Mouse (Mus musculus): ENCODE measurements around the gene Rcn1. TPM values are rescaled to one million over a fixed set of nuclear protein-coding genes. Genes with fewer than 3 reads are reported as not detected.

Rcn1 gene
- polyA plus RNA-seq (2015; fragmentation: Nextera tagmentation; extraction: Ambion mirVana), result 129 and 144 TPM in 2 replicates

- peaks cover 6% of the 10 kb centered on the region; the same call in 1 of the 2 replicates for H3K36me3 ChIP-seq
- peak; percentile 95 for ATAC-seq (replicated peaks; ENCODE audit: insufficient number of reproducible peaks, insufficient read depth, low FRiP score, low read depth)
- peak within 1 kb of the TSS; percentile 77 for H3K4me3 ChIP-seq
- peaks cover 37% of the 10 kb centered on the region for H3K4me1 ChIP-seq (replicated peaks)
- H3K9ac ChIP-seq, result peak within 1 kb of the TSS; percentile 86
- under 1% methylated on average over 52 of the region's 57 CpGs for WGBS
- H3K27ac ChIP-seq, result peak within 1 kb of the TSS; percentile 93
- peak within 1 kb of the TSS; percentile 60 for H3K4me2 ChIP-seq
- no peaks in the 10 kb centered on the region for H3K9me3 ChIP-seq (replicated peaks)
- no peaks in the 10 kb centered on the region for H3K27me3 ChIP-seq
Observed at GRCm38 (mm10) chr2:105399085-105399891, at the start of gene Rcn1. Rcn1 (minus strand) TSS chr2:105399319.

GRCm38 (mm10) chr2:105444072-105444471 is 45.0 kb upstream of the Rcn1 start:
- Histone ChIP-seq H3K9me3 (replicated peaks) (no peaks in the 10 kb centered on the region), H3K27ac (no peak overlapping the region), H3K27me3 (no peaks in the 10 kb centered on the region), H3K36me3 (no peaks in the 10 kb centered on the region), H3K4me1 (replicated peaks) (no peaks in the 10 kb centered on the region), H3K9ac (no peak overlapping the region), H3K4me2 (no peak overlapping the region), H3K4me3 (no peak overlapping the region)
- no peak for ATAC-seq (replicated peaks; ENCODE audit: insufficient number of reproducible peaks, insufficient read depth, low FRiP score, low read depth)
- WGBS, result 28% methylated on average over 3 of the region's 3 CpGs

- 64% methylated on average over 4 of the region's 4 CpGs for WGBS
- no peaks in the 10 kb centered on the region for H3K27me3 ChIP-seq
- ATAC-seq (replicated peaks; ENCODE audit: insufficient number of reproducible peaks, insufficient read depth, low FRiP score, low read depth), result no peak
Observed at GRCm38 (mm10) chr2:105439022-105439421, 39.9 kb upstream of the Rcn1 start.

GRCm38 (mm10) chr2:105438525-105438924 is 39.4 kb upstream of the Rcn1 start:
- 91% methylated on average over 2 of the region's 2 CpGs for WGBS
- Histone ChIP-seq H3K27me3 (no peaks in the 10 kb centered on the region), H3K36me3 (no peaks in the 10 kb centered on the region), H3K27ac (no peak overlapping the region), H3K9ac (no peak overlapping the region), H3K4me2 (no peak overlapping the region), H3K4me1 (replicated peaks) (0 out of 2 replicates have a peak, but pooled peaks cover under 1% of the 10 kb centered on the region), H3K9me3 (replicated peaks) (no peaks in the 10 kb centered on the region), H3K4me3 (no peak overlapping the region)
- no peak for ATAC-seq (replicated peaks; ENCODE audit: insufficient number of reproducible peaks, insufficient read depth, low FRiP score, low read depth)

More at GRCm38 (mm10) chr2:105439022-105439421, 39.9 kb upstream of the Rcn1 start:
- H3K4me2 ChIP-seq, result no peak overlapping the region
- H3K4me3 ChIP-seq, result no peak overlapping the region
- no peak overlapping the region for H3K27ac ChIP-seq
- H3K36me3 ChIP-seq, result no peaks in the 10 kb centered on the region
- H3K9me3 ChIP-seq (replicated peaks), result no peaks in the 10 kb centered on the region
- H3K4me1 ChIP-seq (replicated peaks), result no peaks in the 10 kb centered on the region
- H3K9ac ChIP-seq, result no peak overlapping the region

- no peak for ATAC-seq (replicated peaks; ENCODE audit: insufficient number of reproducible peaks, insufficient read depth, low FRiP score, low read depth)
- Histone ChIP-seq H3K9me3 (replicated peaks) (no peaks in the 10 kb centered on the region), H3K27me3 (no peaks in the 10 kb centered on the region)
Observed at GRCm38 (mm10) chr2:105432927-105433326, 33.8 kb upstream of the Rcn1 start.

GRCm38 (mm10) chr2:105430373-105430772 is 31.3 kb upstream of the Rcn1 start:
- 73% methylated on average over 5 of the region's 5 CpGs for WGBS
- Histone ChIP-seq H3K4me3 (no peak overlapping the region), H3K36me3 (no peaks in the 10 kb centered on the region), H3K9ac (no peak overlapping the region), H3K4me2 (no peak overlapping the region), H3K9me3 (replicated peaks) (no peaks in the 10 kb centered on the region), H3K4me1 (replicated peaks) (peaks cover 18% of the 10 kb centered on the region), H3K27ac (no peak overlapping the region), H3K27me3 (peaks cover 2% of the 10 kb centered on the region; the same call in 1 of the 2 replicates)
- no peak for ATAC-seq (replicated peaks; ENCODE audit: insufficient number of reproducible peaks, insufficient read depth, low FRiP score, low read depth)

More at GRCm38 (mm10) chr2:105432927-105433326, 33.8 kb upstream of the Rcn1 start:
- Histone ChIP-seq H3K4me3 (peak overlapping the region; percentile 26), H3K4me1 (replicated peaks) (peaks cover 11% of the 10 kb centered on the region), H3K9ac (no peak overlapping the region), H3K36me3 (no peaks in the 10 kb centered on the region), H3K27ac (peak overlapping the region; percentile 35), H3K4me2 (peak overlapping the region; percentile 48)
- 10% methylated on average over 10 of the region's 10 CpGs for WGBS

GRCm38 (mm10) chr2:105429899-105430298 is 30.8 kb upstream of the Rcn1 start:
- H3K9me3 ChIP-seq (replicated peaks), result no peaks in the 10 kb centered on the region
- H3K4me2 ChIP-seq, result no peak overlapping the region
- WGBS, result 70% methylated on average over 6 of the region's 6 CpGs
- H3K27me3 ChIP-seq, result peaks cover 2% of the 10 kb centered on the region; the same call in 1 of the 2 replicates
- no peak for ATAC-seq (replicated peaks; ENCODE audit: insufficient number of reproducible peaks, insufficient read depth, low FRiP score, low read depth)
- H3K4me1 ChIP-seq (replicated peaks), result peaks cover 18% of the 10 kb centered on the region
- H3K36me3 ChIP-seq, result no peaks in the 10 kb centered on the region
- H3K27ac ChIP-seq, result no peak overlapping the region
- H3K4me3 ChIP-seq, result no peak overlapping the region
- H3K9ac ChIP-seq, result no peak overlapping the region

- Histone ChIP-seq H3K9ac (no peak overlapping the region), H3K36me3 (no peaks in the 10 kb centered on the region), H3K9me3 (replicated peaks) (no peaks in the 10 kb centered on the region), H3K27me3 (peaks cover 2% of the 10 kb centered on the region; the same call in 1 of the 2 replicates), H3K4me3 (no peak overlapping the region), H3K27ac (no peak overlapping the region), H3K4me2 (no peak overlapping the region), H3K4me1 (replicated peaks) (peaks cover 17% of the 10 kb centered on the region)
- WGBS, result 27% methylated on average over 6 of the region's 6 CpGs
- ATAC-seq (replicated peaks; ENCODE audit: insufficient number of reproducible peaks, insufficient read depth, low FRiP score, low read depth), result no peak
Observed at GRCm38 (mm10) chr2:105428467-105428866, 29.3 kb upstream of the Rcn1 start.

GRCm38 (mm10) chr2:105428029-105428428 is 28.9 kb upstream of the Rcn1 start:
- Histone ChIP-seq H3K4me1 (replicated peaks) (peaks cover 12% of the 10 kb centered on the region), H3K4me3 (peak overlapping the region; percentile 31), H3K9ac (no peak overlapping the region), H3K4me2 (peak overlapping the region; percentile 57), H3K36me3 (no peaks in the 10 kb centered on the region), H3K27me3 (peaks cover 2% of the 10 kb centered on the region; the same call in 1 of the 2 replicates), H3K9me3 (replicated peaks) (no peaks in the 10 kb centered on the region), H3K27ac (no peak overlapping the region)
- no peak for ATAC-seq (replicated peaks; ENCODE audit: insufficient number of reproducible peaks, insufficient read depth, low FRiP score, low read depth)
- WGBS, result 3% methylated on average over 12 of the region's 12 CpGs

- H3K36me3 ChIP-seq, result no peaks in the 10 kb centered on the region
- peak overlapping the region; percentile 31 for H3K4me3 ChIP-seq
- ATAC-seq (replicated peaks; ENCODE audit: insufficient number of reproducible peaks, insufficient read depth, low FRiP score, low read depth), result peak; percentile 72; the same call in 1 of the 2 replicates
- H3K27me3 ChIP-seq, result peaks cover 2% of the 10 kb centered on the region; the same call in 1 of the 2 replicates
- WGBS, result 23% methylated on average over 8 of the region's 8 CpGs
- peaks cover 8% of the 10 kb centered on the region for H3K4me1 ChIP-seq (replicated peaks)
- H3K9ac ChIP-seq, result no peak overlapping the region
- H3K27ac ChIP-seq, result no peak overlapping the region
- peak overlapping the region; percentile 57 for H3K4me2 ChIP-seq
- no peaks in the 10 kb centered on the region for H3K9me3 ChIP-seq (replicated peaks)
Observed at GRCm38 (mm10) chr2:105427447-105427846, 28.3 kb upstream of the Rcn1 start.

GRCm38 (mm10) chr2:105418629-105419227 is 19.6 kb upstream of the Rcn1 start:
- no peak overlapping the region for H3K4me2 ChIP-seq
- H3K4me1 ChIP-seq (replicated peaks), result no peaks in the 10 kb centered on the region
- H3K4me3 ChIP-seq, result no peak overlapping the region
- ATAC-seq (replicated peaks; ENCODE audit: insufficient number of reproducible peaks, insufficient read depth, low FRiP score, low read depth), result no peak
- no peak overlapping the region for H3K9ac ChIP-seq
- WGBS, result 84% methylated on average over 12 of the region's 12 CpGs
- H3K27me3 ChIP-seq, result no peaks in the 10 kb centered on the region
- no peak overlapping the region for H3K27ac ChIP-seq
- no peaks in the 10 kb centered on the region for H3K36me3 ChIP-seq
- no peaks in the 10 kb centered on the region for H3K9me3 ChIP-seq (replicated peaks)
